Mouse (Mus musculus) midbrain, postnatal 0 days (tissue): Measurements from ENCODE around the gene Abca13. TPM values are rescaled to one million over a fixed set of nuclear protein-coding genes. Genes with fewer than 3 reads are reported as not detected.

Experiments used
- ATAC-seq: fragments of 200-750 bp; cut with Nextera tagmentation; 2 replicates; pipeline ENCODE4 v1.8.0; 2017; ENCODE audit warnings: moderate number of reproducible peaks, mild to moderate bottlenecking, moderate TSS enrichment, moderate library complexity; ENCODE audit not compliant: low FRiP score
- DNase-seq: peaks from one replicate; pipeline ENCODE4 v3.0.0-alpha.2; 2015; ENCODE audit warnings: low spot score
- H3K27ac ChIP-seq: fragments of 300-500 bp; sonication (generic); 2 replicates; pipeline ENCODE4 v1.5.1; 2014; ENCODE audit warnings: low read depth, mild to moderate bottlenecking, low read length, mixed read lengths
- H3K27me3 ChIP-seq: fragments of 300-500 bp; sonication (generic); 2 replicates; pipeline ENCODE4 v1.6.1; 2014; ENCODE audit warnings: low read length, control low read depth, mixed read lengths; ENCODE audit not compliant: insufficient read depth
- H3K36me3 ChIP-seq: fragments of 300-500 bp; sonication (generic); 2 replicates; pipeline ENCODE4 v1.6.1; 2014; ENCODE audit warnings: low read length, control low read depth, mixed read lengths; ENCODE audit not compliant: insufficient read depth
- H3K4me1 ChIP-seq: fragments of 300-500 bp; sonication (generic); 2 replicates; pipeline ENCODE4 v1.6.1; 2014; ENCODE audit warnings: mild to moderate bottlenecking, control low read depth, antibody characterized with exemption, low read length, mixed read lengths; ENCODE audit not compliant: insufficient read depth
- H3K4me2 ChIP-seq: fragments of 300-500 bp; sonication (generic); 2 replicates; pipeline ENCODE4 v1.6.1; 2014; ENCODE audit warnings: low read depth, mild to moderate bottlenecking, low read length, mixed read lengths; ENCODE audit not compliant: poor library complexity, severe bottlenecking
- H3K4me3 ChIP-seq: fragments of 300-500 bp; sonication (generic); 2 replicates; pipeline ENCODE4 v1.5.1; 2014; ENCODE audit warnings: low read depth, mild to moderate bottlenecking, low read length, moderate library complexity
- H3K9ac ChIP-seq: fragments of 300-500 bp; sonication (generic); replicated peaks from 2 replicates; pipeline ENCODE4 v1.6.1; 2014; ENCODE audit warnings: mild to moderate bottlenecking, low read length, moderate library complexity, mixed read lengths; ENCODE audit not compliant: poor library complexity, severe bottlenecking
- H3K9me3 ChIP-seq: fragments of 300-500 bp; sonication (generic); 2 replicates; pipeline ENCODE4 v1.6.1; 2016; ENCODE audit warnings: low read length, control low read depth
- CTCF ChIP-seq: IDR thresholded peaks from 2 replicates; pipeline ENCODE4 v1.5.1; 2016; ENCODE audit warnings: antibody characterized with exemption, mild to moderate bottlenecking
- WGBS: fragments of 180-500 bp; shearing (Covaris S2); extraction: QIAGEN DNeasy Blood & Tissue Kit; methylation state at CpG from one replicate; pipeline ENCODE4 v1.1.7; 2014; 5-methylcytosine and 5-hydroxymethylcytosine counted together
- polyA plus RNA-seq: library from polyadenylated mRNA; unstranded; fragments of >200 nt; fragmentation: Nextera tagmentation; extraction: Ambion mirVana; gene quantifications from 2 replicates; pipeline ENCODE4 v1.2.1, GENCODE M21; 2015
- total RNA-seq: library from RNA; depleted of rRNA; stranded (reverse); fragments of >200 nt; gene quantifications from 2 replicates; pipeline ENCODE4 v1.2.3, GENCODE M21; 2014

Abca13 gene
- total and polyA plus RNA-seq, 2 experiments from 2014 or later: 0.01 to 0.05 TPM

GRCm38 (mm10) chr11:9625812-9626211 is 434.1 kb downstream of the Abca13 start:
- Histone ChIP-seq H3K36me3 (no peaks in the 10 kb centered on the region), H3K4me2 (no peak overlapping the region), H3K9me3 (no peaks in the 10 kb centered on the region), H3K27ac (no peak overlapping the region), H3K9ac (no peak overlapping the region), H3K27me3 (no peaks in the 10 kb centered on the region), H3K4me3 (no peak overlapping the region), H3K4me1 (no peaks in the 10 kb centered on the region)
- 92% methylated on average over 1 of the region's 1 CpGs for WGBS
- ATAC-seq: no peak
- no peak for DNase-seq
- no peak for TF ChIP-seq CTCF

GRCm38 (mm10) chr11:9647272-9647671 is 455.5 kb downstream of the Abca13 start:
- DNase-seq: peak; percentile 10
- Histone ChIP-seq H3K4me3 (no peak overlapping the region), H3K27me3 (no peaks in the 10 kb centered on the region), H3K9ac (no peak overlapping the region), H3K9me3 (no peaks in the 10 kb centered on the region), H3K4me2 (no peak overlapping the region), H3K4me1 (no peaks in the 10 kb centered on the region), H3K36me3 (no peaks in the 10 kb centered on the region), H3K27ac (no peak overlapping the region)
- ATAC-seq: 0 out of 2 replicates have a peak, but pooled peaks have one; percentile 13
- 77% methylated on average over 3 of the region's 3 CpGs for WGBS
- no peak for TF ChIP-seq CTCF

GRCm38 (mm10) chr11:9647991-9648390 is 456.2 kb downstream of the Abca13 start:
- no peak overlapping the region for H3K4me2 ChIP-seq
- H3K9ac ChIP-seq: no peak overlapping the region
- no peak overlapping the region for H3K27ac ChIP-seq
- no peak for ATAC-seq
- WGBS: 59% methylated on average over 3 of the region's 3 CpGs
- TF ChIP-seq CTCF: peak; percentile 47
- no peaks in the 10 kb centered on the region for H3K36me3 ChIP-seq
- peak; percentile 23 for DNase-seq
- H3K9me3 ChIP-seq: no peaks in the 10 kb centered on the region
- no peaks in the 10 kb centered on the region for H3K27me3 ChIP-seq
- no peaks in the 10 kb centered on the region for H3K4me1 ChIP-seq
- H3K4me3 ChIP-seq: no peak overlapping the region

GRCm38 (mm10) chr11:9666648-9667255 is 475.0 kb downstream of the Abca13 start:
- ATAC-seq (no peak), DNase-seq (no peak)
- no peak overlapping the region for H3K9ac ChIP-seq
- no peak overlapping the region for H3K4me2 ChIP-seq
- no peak for TF ChIP-seq CTCF
- no peaks in the 10 kb centered on the region for H3K36me3 ChIP-seq
- no peak overlapping the region for H3K27ac ChIP-seq
- WGBS: 90% methylated on average over 3 of the region's 3 CpGs
- H3K4me3 ChIP-seq: no peak overlapping the region
- no peaks in the 10 kb centered on the region for H3K27me3 ChIP-seq
- no peaks in the 10 kb centered on the region for H3K4me1 ChIP-seq
- no peaks in the 10 kb centered on the region for H3K9me3 ChIP-seq

- no peak overlapping the region for H3K4me2 ChIP-seq
- DNase-seq: no peak
- no peaks in the 10 kb centered on the region for H3K36me3 ChIP-seq
- no peaks in the 10 kb centered on the region for H3K27me3 ChIP-seq
- no peak overlapping the region for H3K9ac ChIP-seq
- H3K4me3 ChIP-seq: no peak overlapping the region
- ATAC-seq: no peak
- H3K27ac ChIP-seq: no peak overlapping the region
- no peaks in the 10 kb centered on the region for H3K4me1 ChIP-seq
- no peak for TF ChIP-seq CTCF
- WGBS: 81% methylated on average over 1 of the region's 1 CpGs
- H3K9me3 ChIP-seq: no peaks in the 10 kb centered on the region
These were observed 477.7 kb downstream of the Abca13 start for GRCm38 (mm10) chr11:9669430-9669829.

GRCm38 (mm10) chr11:9684952-9685351 is 493.2 kb downstream of the Abca13 start:
- H3K4me2 ChIP-seq: no peak overlapping the region
- no peak for TF ChIP-seq CTCF
- H3K27me3 ChIP-seq: no peaks in the 10 kb centered on the region
- no peaks in the 10 kb centered on the region for H3K9me3 ChIP-seq
- H3K9ac ChIP-seq: no peak overlapping the region
- H3K4me1 ChIP-seq: no peaks in the 10 kb centered on the region
- no peaks in the 10 kb centered on the region for H3K36me3 ChIP-seq
- H3K27ac ChIP-seq: no peak overlapping the region
- no peak for DNase-seq
- 81% methylated on average over 2 of the region's 2 CpGs for WGBS
- no peak overlapping the region for H3K4me3 ChIP-seq
- ATAC-seq: no peak
